Mouse (Mus musculus): ENCODE data around the gene Cdh13. TPM values are rescaled to one million over a fixed set of nuclear protein-coding genes. Genes with fewer than 3 reads are reported as not detected.
"Not testable (repeated sequence)": the region's sequence is repeated elsewhere in the genome, so short reads cannot be mapped to it uniquely, and the experiment has no call there.

Cdh13 gene
- polyA plus RNA-seq, 1 experiment from 2014 or later: 101 TPM

- Histone ChIP-seq H3K27ac (ENCODE audit: low read depth, low read length) (no peak overlapping the region), H3K27me3 (replicated peaks; ENCODE audit: control insufficient read depth, insufficient read depth, low read length) (no peaks in the 10 kb centered on the region), H3K36me3 (ENCODE audit: control insufficient read depth, insufficient read depth, low read length) (peaks cover 37% of the 10 kb centered on the region), H3K9ac (ENCODE audit: low read length) (peak overlapping the region; percentile 98), H3K4me3 (ENCODE audit: low read depth, low read length) (peak overlapping the region; percentile 85), H3K9me3 (replicated peaks; ENCODE audit: control insufficient read depth, low read length) (no peaks in the 10 kb centered on the region), H3K4me2 (ENCODE audit: low read length) (peak overlapping the region; percentile 62), H3K4me1 (ENCODE audit: control insufficient read depth, insufficient read depth, low read length) (peaks cover 4% of the 10 kb centered on the region; the same call in 1 of the 2 replicates)
- ATAC-seq (no peak), DNase-seq (ENCODE audit: low spot score) (no peak)
- 63% methylated on average over 22 of the region's 22 CpGs for WGBS
Observed at GRCm38 (mm10) chr8:119345029-119345682, 1061.6 kb downstream of the Cdh13 start.

- no peak overlapping the region for H3K9ac ChIP-seq (ENCODE audit: low read length)
- ATAC-seq (no peak), DNase-seq (ENCODE audit: low spot score) (no peak)
- peak overlapping the region; percentile 62; the same call in 1 of the 2 replicates for H3K4me2 ChIP-seq (ENCODE audit: low read length)
- peaks cover 43% of the 10 kb centered on the region for H3K36me3 ChIP-seq (ENCODE audit: control insufficient read depth, insufficient read depth, low read length)
- H3K27ac ChIP-seq (ENCODE audit: low read depth, low read length): no peak overlapping the region
- WGBS: 87% methylated on average over 15 of the region's 15 CpGs
- no peaks in the 10 kb centered on the region for H3K27me3 ChIP-seq (replicated peaks; ENCODE audit: control insufficient read depth, insufficient read depth, low read length)
- no peaks in the 10 kb centered on the region for H3K9me3 ChIP-seq (replicated peaks; ENCODE audit: control insufficient read depth, low read length)
- no peak overlapping the region for H3K4me3 ChIP-seq (ENCODE audit: low read depth, low read length)
- H3K4me1 ChIP-seq (ENCODE audit: control insufficient read depth, insufficient read depth, low read length): peaks cover 4% of the 10 kb centered on the region; the same call in 1 of the 2 replicates
Observed at GRCm38 (mm10) chr8:119345683-119346075, 1062.1 kb downstream of the Cdh13 start.

GRCm38 (mm10) chr8:119351647-119352046 is 1068.1 kb downstream of the Cdh13 start:
- no peaks in the 10 kb centered on the region for H3K4me1 ChIP-seq (ENCODE audit: control insufficient read depth, insufficient read depth, low read length)
- no peaks in the 10 kb centered on the region for H3K27me3 ChIP-seq (replicated peaks; ENCODE audit: control insufficient read depth, insufficient read depth, low read length)
- peaks cover 39% of the 10 kb centered on the region for H3K36me3 ChIP-seq (ENCODE audit: control insufficient read depth, insufficient read depth, low read length)
- H3K9ac ChIP-seq (ENCODE audit: low read length): no peak overlapping the region
- DNase-seq (ENCODE audit: low spot score) (no peak), ATAC-seq (no peak)
- no peak overlapping the region for H3K27ac ChIP-seq (ENCODE audit: low read depth, low read length)
- H3K4me3 ChIP-seq (ENCODE audit: low read depth, low read length): no peak overlapping the region
- H3K9me3 ChIP-seq (replicated peaks; ENCODE audit: control insufficient read depth, low read length): no peaks in the 10 kb centered on the region
- no peak overlapping the region for H3K4me2 ChIP-seq (ENCODE audit: low read length)
- WGBS: 94% methylated on average over 19 of the region's 19 CpGs

GRCm38 (mm10) chr8:119352977-119353658 is 1069.6 kb downstream of the Cdh13 start:
- no peak overlapping the region for H3K27ac ChIP-seq (ENCODE audit: low read depth, low read length)
- H3K36me3 ChIP-seq (ENCODE audit: control insufficient read depth, insufficient read depth, low read length): peaks cover 25% of the 10 kb centered on the region
- no peaks in the 10 kb centered on the region for H3K4me1 ChIP-seq (ENCODE audit: control insufficient read depth, insufficient read depth, low read length)
- no peaks in the 10 kb centered on the region for H3K27me3 ChIP-seq (replicated peaks; ENCODE audit: control insufficient read depth, insufficient read depth, low read length)
- DNase-seq (ENCODE audit: low spot score): no peak
- WGBS: 91% methylated on average over 10 of the region's 10 CpGs
- no peaks in the 10 kb centered on the region for H3K9me3 ChIP-seq (replicated peaks; ENCODE audit: control insufficient read depth, low read length)
- no peak overlapping the region for H3K9ac ChIP-seq (ENCODE audit: low read length)
- no peak overlapping the region for H3K4me2 ChIP-seq (ENCODE audit: low read length)
- H3K4me3 ChIP-seq (ENCODE audit: low read depth, low read length): no peak overlapping the region
- no peak for ATAC-seq

- Histone ChIP-seq H3K27ac (ENCODE audit: low read depth, low read length) (no peak overlapping the region), H3K4me2 (ENCODE audit: low read length) (no peak overlapping the region), H3K27me3 (replicated peaks; ENCODE audit: control insufficient read depth, insufficient read depth, low read length) (no peaks in the 10 kb centered on the region), H3K9me3 (replicated peaks; ENCODE audit: control insufficient read depth, low read length) (no peaks in the 10 kb centered on the region), H3K4me1 (ENCODE audit: control insufficient read depth, insufficient read depth, low read length) (no peaks in the 10 kb centered on the region), H3K9ac (ENCODE audit: low read length) (no peak overlapping the region), H3K4me3 (ENCODE audit: low read depth, low read length) (no peak overlapping the region), H3K36me3 (ENCODE audit: control insufficient read depth, insufficient read depth, low read length) (peaks cover 19% of the 10 kb centered on the region)
- DNase-seq (ENCODE audit: low spot score) (no peak), ATAC-seq (no peak)
- WGBS: 87% methylated on average over 6 of the region's 6 CpGs
Observed at GRCm38 (mm10) chr8:119353659-119354023, 1070.1 kb downstream of the Cdh13 start.

GRCm38 (mm10) chr8:119356631-119357030 is 1073.1 kb downstream of the Cdh13 start:
- not testable (repeated sequence) for H3K9me3 ChIP-seq (replicated peaks; ENCODE audit: control insufficient read depth, low read length); H3K9ac ChIP-seq (ENCODE audit: low read length); H3K27ac ChIP-seq (ENCODE audit: low read depth, low read length); H3K4me2 ChIP-seq (ENCODE audit: low read length); H3K36me3 ChIP-seq (ENCODE audit: control insufficient read depth, insufficient read depth, low read length); H3K4me3 ChIP-seq (ENCODE audit: low read depth, low read length); H3K27me3 ChIP-seq (replicated peaks; ENCODE audit: control insufficient read depth, insufficient read depth, low read length); H3K4me1 ChIP-seq (ENCODE audit: control insufficient read depth, insufficient read depth, low read length); ATAC-seq
- peak; percentile 19 for DNase-seq (ENCODE audit: low spot score)
- 57% methylated on average over 5 of the region's 5 CpGs for WGBS

- Histone ChIP-seq H3K9me3 (replicated peaks; ENCODE audit: control insufficient read depth, low read length) (no peaks in the 10 kb centered on the region), H3K4me2 (ENCODE audit: low read length) (no peak overlapping the region), H3K27me3 (replicated peaks; ENCODE audit: control insufficient read depth, insufficient read depth, low read length) (no peaks in the 10 kb centered on the region), H3K27ac (ENCODE audit: low read depth, low read length) (no peak overlapping the region), H3K9ac (ENCODE audit: low read length) (no peak overlapping the region), H3K36me3 (ENCODE audit: control insufficient read depth, insufficient read depth, low read length) (no peaks in the 10 kb centered on the region), H3K4me3 (ENCODE audit: low read depth, low read length) (no peak overlapping the region), H3K4me1 (ENCODE audit: control insufficient read depth, insufficient read depth, low read length) (no peaks in the 10 kb centered on the region)
- ATAC-seq (no peak), DNase-seq (ENCODE audit: low spot score) (no peak)
- 77% methylated on average over 7 of the region's 7 CpGs for WGBS
Observed at GRCm38 (mm10) chr8:119358175-119358574, 1074.6 kb downstream of the Cdh13 start.

GRCm38 (mm10) chr8:119358836-119359235 is 1075.3 kb downstream of the Cdh13 start:
- no peak for DNase-seq (ENCODE audit: low spot score)
- Histone ChIP-seq H3K9ac (ENCODE audit: low read length) (no peak overlapping the region), H3K36me3 (ENCODE audit: control insufficient read depth, insufficient read depth, low read length) (no peaks in the 10 kb centered on the region), H3K9me3 (replicated peaks; ENCODE audit: control insufficient read depth, low read length) (no peaks in the 10 kb centered on the region), H3K27me3 (replicated peaks; ENCODE audit: control insufficient read depth, insufficient read depth, low read length) (no peaks in the 10 kb centered on the region), H3K4me2 (ENCODE audit: low read length) (no peak overlapping the region), H3K4me3 (ENCODE audit: low read depth, low read length) (no peak overlapping the region), H3K27ac (ENCODE audit: low read depth, low read length) (no peak overlapping the region), H3K4me1 (ENCODE audit: control insufficient read depth, insufficient read depth, low read length) (no peaks in the 10 kb centered on the region)
- ATAC-seq: no peak
- WGBS: 55% methylated on average over 14 of the region's 14 CpGs

- Histone ChIP-seq H3K4me1 (ENCODE audit: control insufficient read depth, insufficient read depth, low read length) (no peaks in the 10 kb centered on the region), H3K4me2 (ENCODE audit: low read length) (no peak overlapping the region), H3K27ac (ENCODE audit: low read depth, low read length) (no peak overlapping the region), H3K36me3 (ENCODE audit: control insufficient read depth, insufficient read depth, low read length) (no peaks in the 10 kb centered on the region), H3K4me3 (ENCODE audit: low read depth, low read length) (no peak overlapping the region), H3K27me3 (replicated peaks; ENCODE audit: control insufficient read depth, insufficient read depth, low read length) (no peaks in the 10 kb centered on the region), H3K9me3 (replicated peaks; ENCODE audit: control insufficient read depth, low read length) (no peaks in the 10 kb centered on the region), H3K9ac (ENCODE audit: low read length) (no peak overlapping the region)
- DNase-seq (ENCODE audit: low spot score): no peak
- no peak for ATAC-seq
- WGBS: 73% methylated on average over 8 of the region's 8 CpGs
Observed at GRCm38 (mm10) chr8:119360686-119361295, 1077.3 kb downstream of the Cdh13 start.

Measured in forebrain, embryonic 14.5 days (tissue).